Mouse (Mus musculus) spleen, adult 2 months (tissue): ENCODE results near the gene Usp7.

ENCODE experiments used
- CTCF ChIP-seq: fragments of 200-500 bp; IDR thresholded peaks from 2 replicates; pipeline ENCODE4 v1.5.1; 2011; ENCODE audit warnings: mild to moderate bottlenecking, inconsistent platforms; ENCODE audit not compliant: insufficient read depth, insufficient read length, insufficient replicate concordance; ENCODE audit errors: extremely low read depth
- POLR2A ChIP-seq: fragments of 200-500 bp; IDR thresholded peaks from 2 replicates; pipeline ENCODE4 v1.6.1; 2011; ENCODE audit warnings: low read depth, low read length, inconsistent platforms

- no peak for TF ChIP-seq CTCF
- TF ChIP-seq POLR2A = no peak
Measured at GRCm38 (mm10) chr16:8679780-8680179, 112.3 kb downstream of the Usp7 start.
